Mouse (Mus musculus) heart, embryonic 13.5 days (tissue): ENCODE results near the gene Agbl3. TPM values are rescaled to one million over a fixed set of nuclear protein-coding genes. Genes with fewer than 3 reads are reported as not detected.
A peak's percentile ranks its signal among the peaks of the same experiment; 100 is the strongest.

Source experiments
- ATAC-seq: fragments of 200-750 bp; cut with Nextera tagmentation; 2 replicates; pipeline ENCODE4 v1.8.0; 2017; ENCODE audit warnings: moderate TSS enrichment; ENCODE audit not compliant: insufficient number of reproducible peaks, low FRiP score, low TSS enrichment; ENCODE audit errors: extremely low read depth
- H3K27ac ChIP-seq: fragments of 300-500 bp; sonication (generic); replicated peaks from 2 replicates; pipeline ENCODE4 v1.5.1; 2015; ENCODE audit warnings: moderate library complexity, mild to moderate bottlenecking, inconsistent platforms
- H3K27me3 ChIP-seq: fragments of 300-500 bp; sonication (generic); replicated peaks from 2 replicates; pipeline ENCODE4 v1.6.1; 2015; ENCODE audit warnings: mild to moderate bottlenecking, inconsistent platforms
- H3K36me3 ChIP-seq: fragments of 300-500 bp; sonication (generic); 2 replicates; pipeline ENCODE4 v1.6.1; 2015; ENCODE audit warnings: mild to moderate bottlenecking, inconsistent platforms
- H3K4me1 ChIP-seq: fragments of 300-500 bp; sonication (generic); 2 replicates; pipeline ENCODE4 v1.6.1; 2015; ENCODE audit warnings: inconsistent platforms
- H3K4me2 ChIP-seq: fragments of 300-500 bp; sonication (generic); 2 replicates; pipeline ENCODE4 v1.6.1; 2015; ENCODE audit warnings: inconsistent platforms, mild to moderate bottlenecking, moderate library complexity
- H3K4me3 ChIP-seq: fragments of 300-500 bp; sonication (generic); 2 replicates; pipeline ENCODE4 v1.5.1; 2015; ENCODE audit warnings: moderate library complexity, mild to moderate bottlenecking, inconsistent platforms
- H3K9ac ChIP-seq: fragments of 300-500 bp; sonication (generic); 2 replicates; pipeline ENCODE4 v1.6.1; 2015; ENCODE audit warnings: inconsistent platforms, mild to moderate bottlenecking, moderate library complexity
- H3K9me3 ChIP-seq: fragments of 300-500 bp; sonication (generic); 2 replicates; pipeline ENCODE4 v1.6.1; 2016; ENCODE audit warnings: inconsistent platforms
- WGBS: fragments of 180-500 bp; shearing (Covaris S2); methylation state at CpG from one replicate; pipeline ENCODE4 v1.1.7; 2015; ENCODE audit warnings: mixed read lengths; 5-methylcytosine and 5-hydroxymethylcytosine counted together
- polyA plus RNA-seq: library from polyadenylated mRNA; unstranded; fragments of >200 nt; fragmentation: Nextera tagmentation; extraction: Ambion mirVana; gene quantifications from 2 replicates; pipeline ENCODE4 v1.2.1, GENCODE M21; 2015

Agbl3 gene
- polyA plus RNA-seq, 1 experiment from 2014 or later = 6.2 TPM

DNA sequence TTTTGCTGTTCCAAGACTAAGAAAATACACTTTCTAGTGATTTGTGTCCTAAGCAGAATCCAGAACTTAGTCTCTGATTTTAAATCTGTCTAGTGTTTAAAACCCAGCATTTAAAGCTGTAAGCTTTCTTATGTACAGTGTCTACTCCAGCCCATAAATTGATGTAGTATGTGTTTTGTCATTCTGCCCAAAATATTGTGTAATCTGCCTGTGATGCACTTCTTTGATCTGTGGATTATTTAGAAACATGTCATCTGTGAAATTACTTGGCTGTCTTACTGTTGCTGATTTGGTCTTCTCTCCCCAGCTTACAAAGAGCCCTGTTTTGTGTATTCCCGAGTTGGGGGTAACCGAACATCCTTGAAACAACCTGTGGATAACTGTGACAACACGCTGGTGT, 17.7 kb downstream of the Agbl3 start:
- H3K27ac ChIP-seq = no peak overlapping the region
- no peak overlapping the region for H3K4me2 ChIP-seq
- H3K27me3 ChIP-seq = no peaks in the 10 kb centered on the region
- no peak overlapping the region for H3K9ac ChIP-seq
- H3K9me3 ChIP-seq = no peaks in the 10 kb centered on the region
- no peak for ATAC-seq
- no peaks in the 10 kb centered on the region for H3K4me1 ChIP-seq
- 70% methylated on average over 3 of the region's 3 CpGs for WGBS
- no peaks in the 10 kb centered on the region for H3K36me3 ChIP-seq
- no peak overlapping the region for H3K4me3 ChIP-seq

GRCm38 (mm10) chr6:34805582-34805981, 25.4 kb downstream of the Agbl3 start:
- no peak for ATAC-seq
- Histone ChIP-seq H3K9me3 (no peaks in the 10 kb centered on the region), H3K9ac (no peak overlapping the region), H3K27ac (no peak overlapping the region), H3K4me1 (no peaks in the 10 kb centered on the region), H3K4me2 (no peak overlapping the region), H3K4me3 (no peak overlapping the region), H3K27me3 (no peaks in the 10 kb centered on the region), H3K36me3 (no peaks in the 10 kb centered on the region)
- WGBS = 35% methylated on average over 2 of the region's 2 CpGs

- WGBS = 76% methylated on average over 4 of the region's 4 CpGs
- H3K9ac ChIP-seq = no peak overlapping the region
- no peak overlapping the region for H3K4me3 ChIP-seq
- H3K4me2 ChIP-seq = no peak overlapping the region
- no peaks in the 10 kb centered on the region for H3K36me3 ChIP-seq
- H3K4me1 ChIP-seq = no peaks in the 10 kb centered on the region
- ATAC-seq = no peak
- no peaks in the 10 kb centered on the region for H3K27me3 ChIP-seq
- no peaks in the 10 kb centered on the region for H3K9me3 ChIP-seq
- H3K27ac ChIP-seq = no peak overlapping the region
These were observed 30.4 kb downstream of the Agbl3 start for GRCm38 (mm10) chr6:34810651-34811050.

DNA sequence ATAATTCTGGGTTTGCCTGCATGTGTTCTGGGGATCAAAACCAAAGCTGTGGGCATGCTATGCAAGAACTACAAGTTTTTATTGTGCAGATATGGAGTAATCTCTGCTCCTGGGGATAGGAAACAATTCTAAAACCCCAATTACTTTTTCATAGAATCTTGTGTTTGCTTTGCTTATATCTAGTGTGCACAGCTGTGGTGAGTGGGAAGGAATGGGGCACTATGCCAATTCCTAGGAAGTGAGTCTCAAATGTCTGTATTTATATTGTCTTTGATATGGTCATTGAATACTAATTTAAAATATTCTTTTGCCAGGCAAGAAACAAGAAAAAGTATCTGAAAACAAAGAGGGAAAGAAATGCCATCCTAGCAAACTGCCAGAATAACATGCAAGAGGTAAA, 44.2 kb downstream of the Agbl3 start:
- H3K9ac ChIP-seq = no peak overlapping the region
- H3K9me3 ChIP-seq = no peaks in the 10 kb centered on the region
- no peak overlapping the region for H3K4me2 ChIP-seq
- no peak for ATAC-seq
- H3K27me3 ChIP-seq = no peaks in the 10 kb centered on the region
- H3K27ac ChIP-seq = no peak overlapping the region
- H3K36me3 ChIP-seq = no peaks in the 10 kb centered on the region
- no peaks in the 10 kb centered on the region for H3K4me1 ChIP-seq
- H3K4me3 ChIP-seq = no peak overlapping the region

GRCm38 (mm10) chr6:34832352-34832751, 52.1 kb downstream of the Agbl3 start:
- Histone ChIP-seq H3K4me3 (no peak overlapping the region), H3K9ac (no peak overlapping the region), H3K4me2 (no peak overlapping the region), H3K27ac (no peak overlapping the region), H3K9me3 (no peaks in the 10 kb centered on the region), H3K27me3 (no peaks in the 10 kb centered on the region), H3K4me1 (no peaks in the 10 kb centered on the region), H3K36me3 (no peaks in the 10 kb centered on the region)
- no peak for ATAC-seq
- WGBS = 93% methylated on average over 5 of the region's 5 CpGs

- ATAC-seq = no peak
- no peak overlapping the region for H3K27ac ChIP-seq
- no peak overlapping the region for H3K4me3 ChIP-seq
- H3K4me2 ChIP-seq = no peak overlapping the region
- H3K9me3 ChIP-seq = no peaks in the 10 kb centered on the region
- H3K27me3 ChIP-seq = no peaks in the 10 kb centered on the region
- no peak overlapping the region for H3K9ac ChIP-seq
- H3K36me3 ChIP-seq = no peaks in the 10 kb centered on the region
- H3K4me1 ChIP-seq = peaks cover 40% of the 10 kb centered on the region
- 80% methylated on average over 11 of the region's 11 CpGs for WGBS
These were observed 81.4 kb downstream of the Agbl3 start for GRCm38 (mm10) chr6:34861546-34862053.

DNA sequence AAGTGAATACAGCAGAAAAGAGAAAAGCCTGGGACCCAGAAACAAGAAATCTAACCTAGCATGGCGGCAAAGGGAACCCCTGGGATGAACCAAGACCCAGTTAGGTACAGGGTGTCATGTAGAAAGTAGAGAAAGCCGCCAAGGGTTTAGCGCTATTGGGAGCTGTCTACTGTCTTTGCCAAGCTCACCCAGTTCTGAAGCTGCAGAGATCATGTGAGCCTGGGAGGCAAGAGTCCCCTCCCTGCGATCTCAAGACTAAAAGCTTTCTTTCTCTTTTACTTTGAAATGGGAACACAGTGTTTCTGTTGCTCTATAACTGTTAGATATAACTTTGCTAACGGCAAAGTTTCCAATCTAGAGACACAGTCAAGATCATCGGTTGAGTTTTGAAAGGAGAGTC, 82.1 kb downstream of the Agbl3 start:
- Histone ChIP-seq H3K4me3 (no peak overlapping the region; the same call in 1 of the 2 replicates), H3K36me3 (no peaks in the 10 kb centered on the region), H3K9me3 (no peaks in the 10 kb centered on the region), H3K27ac (no peak overlapping the region), H3K9ac (no peak overlapping the region), H3K4me1 (peaks cover 47% of the 10 kb centered on the region), H3K4me2 (peak overlapping the region; percentile 58), H3K27me3 (no peaks in the 10 kb centered on the region)
- ATAC-seq = no peak
- WGBS = 84% methylated on average over 6 of the region's 6 CpGs

DNA sequence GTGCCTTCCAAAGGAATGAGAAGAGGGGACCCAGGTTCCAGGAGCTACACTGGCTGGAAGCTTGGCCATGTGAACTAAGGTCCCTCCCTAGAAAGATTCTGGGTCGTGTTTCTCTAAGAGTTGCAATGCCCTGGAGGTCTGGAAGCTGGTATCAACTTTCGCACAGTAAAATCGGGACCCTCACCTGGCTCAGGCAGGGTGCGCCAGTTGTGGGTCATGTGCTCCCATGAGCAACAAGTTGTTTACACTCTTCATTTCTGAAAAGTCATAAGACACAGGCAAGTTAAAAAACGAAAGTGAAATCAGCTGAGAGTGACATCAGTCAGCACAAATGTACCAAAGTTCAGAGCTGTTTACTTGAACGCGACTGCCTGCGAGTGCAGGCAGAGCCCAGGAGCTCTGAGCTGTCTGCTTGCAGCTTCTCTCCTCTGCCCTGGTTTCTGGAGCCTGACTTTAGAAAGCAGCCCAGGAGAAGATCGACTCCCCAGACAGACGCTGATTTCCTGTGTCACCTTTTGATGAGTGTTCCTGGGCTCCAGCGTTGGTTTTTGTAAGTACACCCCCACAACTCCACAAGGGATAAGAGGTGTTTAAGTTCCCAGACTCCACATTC, 82.7 kb downstream of the Agbl3 start, which contains the start of gene Tmem140:
Tmem140 (plus strand) TSS at position 356 of the 613 bp plus-strand sequence.
- peak within 1 kb of the TSS; percentile 46 for H3K27ac ChIP-seq
- no peak for ATAC-seq
- peak within 1 kb of the TSS; percentile 39 for H3K4me3 ChIP-seq
- H3K4me1 ChIP-seq = peaks cover 47% of the 10 kb centered on the region
- peak within 1 kb of the TSS; percentile 74 for H3K9ac ChIP-seq
- H3K36me3 ChIP-seq = no peaks in the 10 kb centered on the region
- WGBS = 29% methylated on average over 11 of the region's 11 CpGs
- no peaks in the 10 kb centered on the region for H3K27me3 ChIP-seq
- peak within 1 kb of the TSS; percentile 58 for H3K4me2 ChIP-seq
- H3K9me3 ChIP-seq = no peaks in the 10 kb centered on the region

GRCm38 (mm10) chr6:34863786-34864514, 83.7 kb downstream of the Agbl3 start:
- WGBS = 45% methylated on average over 9 of the region's 9 CpGs
- Histone ChIP-seq H3K27ac (peak overlapping the region; percentile 46; the same call in 1 of the 2 replicates), H3K9ac (no peak overlapping the region), H3K4me3 (no peak overlapping the region), H3K4me1 (peaks cover 55% of the 10 kb centered on the region), H3K27me3 (no peaks in the 10 kb centered on the region), H3K9me3 (no peaks in the 10 kb centered on the region), H3K36me3 (no peaks in the 10 kb centered on the region), H3K4me2 (peak overlapping the region; percentile 58)
- ATAC-seq = no peak

DNA sequence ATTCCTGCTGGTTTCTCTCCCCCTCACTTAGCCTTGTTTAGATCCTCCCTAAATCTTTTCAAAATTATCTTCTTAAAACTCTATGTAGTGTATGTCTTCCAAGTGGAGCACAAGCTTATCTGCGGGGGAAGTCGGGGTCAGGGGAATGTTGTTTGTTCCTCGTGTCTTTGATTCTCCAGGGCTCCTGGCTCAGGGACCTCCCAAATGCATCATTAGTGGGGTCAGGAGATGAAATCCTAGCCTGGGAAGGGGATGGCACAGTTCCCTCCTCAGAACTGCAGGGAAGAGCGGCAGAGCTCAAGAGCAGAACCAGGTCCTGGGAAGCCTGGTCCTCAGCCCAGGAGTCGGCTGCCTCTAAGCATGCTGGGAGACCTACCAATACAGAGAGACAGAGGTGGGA, 85.0 kb downstream of the Agbl3 start:
- no peaks in the 10 kb centered on the region for H3K9me3 ChIP-seq
- no peak overlapping the region for H3K4me2 ChIP-seq
- WGBS = 39% methylated on average over 5 of the region's 5 CpGs
- no peak for ATAC-seq
- H3K27me3 ChIP-seq = no peaks in the 10 kb centered on the region
- H3K4me3 ChIP-seq = no peak overlapping the region
- H3K9ac ChIP-seq = no peak overlapping the region
- no peaks in the 10 kb centered on the region for H3K36me3 ChIP-seq
- peaks cover 65% of the 10 kb centered on the region for H3K4me1 ChIP-seq
- H3K27ac ChIP-seq = peak overlapping the region; percentile 66

GRCm38 (mm10) chr6:34865711-34866593, 85.7 kb downstream of the Agbl3 start:
- Histone ChIP-seq H3K27me3 (no peaks in the 10 kb centered on the region), H3K4me1 (peaks cover 70% of the 10 kb centered on the region), H3K9me3 (no peaks in the 10 kb centered on the region), H3K36me3 (no peaks in the 10 kb centered on the region), H3K4me3 (no peak overlapping the region), H3K4me2 (no peak overlapping the region), H3K9ac (no peak overlapping the region), H3K27ac (peak overlapping the region; percentile 66)
- 46% methylated on average over 7 of the region's 7 CpGs for WGBS
- ATAC-seq = no peak
